Mouse (Mus musculus) stomach, embryonic 14.5 days (tissue): ENCODE data around the gene Defb47. TPM values are rescaled to one million over a fixed set of nuclear protein-coding genes. Genes with fewer than 3 reads are reported as not detected.

Source experiments
- ATAC-seq: fragments of 200-750 bp; cut with Nextera tagmentation; 2 replicates; pipeline ENCODE4 v1.8.0; 2017; ENCODE audit warnings: low read depth, moderate TSS enrichment; ENCODE audit not compliant: insufficient number of reproducible peaks, insufficient read depth, low FRiP score
- H3K27ac ChIP-seq: fragments of 300-500 bp; sonication (generic); 2 replicates; pipeline ENCODE4 v1.5.1; 2014; ENCODE audit warnings: mild to moderate bottlenecking, low read length, moderate library complexity, mixed read lengths
- H3K27me3 ChIP-seq: fragments of 300-500 bp; sonication (generic); 2 replicates; pipeline ENCODE4 v1.6.1; 2014; ENCODE audit warnings: low read length, control low read depth, mixed read lengths; ENCODE audit not compliant: control insufficient read depth, insufficient read depth
- H3K36me3 ChIP-seq: fragments of 300-500 bp; sonication (generic); 2 replicates; pipeline ENCODE4 v1.6.1; 2014; ENCODE audit warnings: mild to moderate bottlenecking, control low read depth, low read length, moderate library complexity, mixed read lengths; ENCODE audit not compliant: control insufficient read depth, insufficient read depth
- H3K4me1 ChIP-seq: fragments of 300-500 bp; sonication (generic); 2 replicates; pipeline ENCODE4 v1.6.1; 2014; ENCODE audit warnings: low read length, control low read depth, mixed read lengths; ENCODE audit not compliant: control insufficient read depth, insufficient read depth
- H3K4me2 ChIP-seq: fragments of 300-500 bp; sonication (generic); replicated peaks from 2 replicates; pipeline ENCODE4 v1.6.1; 2014; ENCODE audit warnings: low read depth, low read length, control low read depth
- H3K4me3 ChIP-seq: fragments of 300-500 bp; sonication (generic); 2 replicates; pipeline ENCODE4 v1.5.1; 2014; ENCODE audit warnings: low read depth, low read length, control low read depth
- H3K9ac ChIP-seq: fragments of 300-500 bp; sonication (generic); replicated peaks from 2 replicates; pipeline ENCODE4 v1.6.1; 2014; ENCODE audit warnings: low read depth, mild to moderate bottlenecking, control low read depth, low read length, moderate library complexity, mixed read lengths
- H3K9me3 ChIP-seq: fragments of 300-500 bp; sonication (generic); 2 replicates; pipeline ENCODE4 v1.6.1; 2016; ENCODE audit warnings: low read depth, low read length, control low read depth; ENCODE audit not compliant: control insufficient read depth
- WGBS: fragments of 180-500 bp; shearing (Covaris S2); extraction: QIAGEN DNeasy Blood & Tissue Kit; methylation state at CpG from one replicate; pipeline ENCODE4 v1.1.7; 2014; 5-methylcytosine and 5-hydroxymethylcytosine counted together
- polyA plus RNA-seq: library from polyadenylated mRNA; unstranded; fragments of >200 nt; fragmentation: Nextera tagmentation; extraction: Ambion mirVana; gene quantifications from 2 replicates; pipeline ENCODE4 v1.2.1, GENCODE M21; 2014

Gene Defb47
- polyA plus RNA-seq, 1 experiment from 2014 or later = not detected

DNA sequence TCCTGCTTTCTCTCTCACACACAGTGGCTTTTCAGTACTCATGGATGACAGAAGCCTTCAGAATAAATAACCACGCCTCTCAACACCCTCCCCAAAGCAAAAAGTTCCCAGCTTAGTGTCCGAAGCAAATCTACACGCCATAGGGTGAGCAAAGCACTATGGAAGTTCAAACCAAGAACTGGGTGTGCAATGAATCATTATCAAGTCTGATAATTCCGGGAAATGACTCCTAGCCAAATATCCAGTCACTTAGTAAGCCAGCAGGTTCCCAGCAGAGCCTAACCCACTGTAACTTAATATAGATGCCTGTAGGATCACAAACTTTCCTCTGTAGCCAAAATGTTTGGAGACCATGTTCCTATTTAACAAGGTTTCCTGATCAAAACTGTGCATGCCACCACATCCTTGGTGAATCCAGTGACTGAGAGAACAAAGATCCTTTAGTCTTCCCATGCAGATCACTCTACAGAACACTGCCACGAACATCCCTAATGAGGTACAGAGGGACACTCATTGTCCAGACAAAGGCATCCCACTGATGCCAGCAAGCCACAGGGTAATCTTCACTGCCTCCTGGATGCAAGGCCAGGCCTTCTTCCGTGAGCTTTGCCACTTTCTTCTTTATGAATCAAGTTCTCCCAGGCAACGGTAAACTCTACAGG is 5.9 kb upstream of the Defb47 start:
- Histone ChIP-seq H3K27me3 (no peaks in the 10 kb centered on the region), H3K9ac (no peak overlapping the region), H3K4me2 (no peak overlapping the region), H3K9me3 (no peaks in the 10 kb centered on the region), H3K36me3 (no peaks in the 10 kb centered on the region), H3K4me1 (no peaks in the 10 kb centered on the region), H3K4me3 (no peak overlapping the region), H3K27ac (no peak overlapping the region)
- ATAC-seq = no peak
- 72% methylated on average over 7 of the region's 7 CpGs for WGBS

DNA sequence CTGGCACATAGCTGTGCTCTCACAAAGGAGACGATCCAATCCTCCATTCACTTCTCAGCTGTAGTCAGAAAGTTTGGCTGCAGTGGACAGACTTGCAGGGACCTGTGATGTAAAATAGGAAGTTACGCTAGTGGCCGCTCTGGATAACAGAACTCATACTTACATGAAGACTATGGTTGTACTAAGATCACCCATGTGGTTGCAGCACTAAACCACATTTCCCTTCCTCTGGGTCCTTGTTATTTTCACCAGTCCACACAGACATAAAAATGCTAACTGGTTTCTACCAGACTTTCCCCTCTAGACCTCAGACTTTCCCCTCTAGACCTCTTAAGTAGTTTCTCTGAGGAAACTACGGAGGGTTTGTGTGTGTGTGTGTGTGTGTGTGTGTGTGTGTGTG is 1.1 kb downstream of the Defb47 start:
- no peak overlapping the region for H3K27ac ChIP-seq
- 90% methylated on average over 4 of the region's 4 CpGs for whole genome bisulfite sequencing
- ATAC-seq = no peak

DNA sequence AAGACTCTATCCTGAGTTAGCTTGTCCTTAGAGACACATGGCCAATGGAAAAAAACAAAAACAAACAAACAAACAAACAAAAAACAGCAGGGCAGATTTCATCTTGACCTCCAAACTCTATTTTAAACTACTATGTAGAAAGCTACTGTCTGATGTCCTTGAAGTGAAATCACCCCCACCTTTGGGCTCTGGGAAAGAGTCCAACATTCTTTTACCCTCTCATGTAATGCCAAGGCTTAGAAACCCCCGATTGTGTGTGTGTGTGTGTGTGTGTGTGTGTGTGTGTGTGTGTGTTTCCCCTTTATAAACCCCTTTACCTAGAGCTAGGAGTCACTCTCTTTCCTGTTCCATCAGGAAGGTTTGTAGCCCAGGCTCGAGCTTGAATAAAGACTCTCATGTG is 4.7 kb downstream of the Defb47 start:
- Histone ChIP-seq H3K9ac (no peak overlapping the region), H3K4me1 (no peaks in the 10 kb centered on the region), H3K36me3 (no peaks in the 10 kb centered on the region), H3K4me2 (no peak overlapping the region), H3K9me3 (no peaks in the 10 kb centered on the region), H3K27ac (no peak overlapping the region), H3K27me3 (no peaks in the 10 kb centered on the region), H3K4me3 (no peak overlapping the region)
- ATAC-seq = no peak
- WGBS = 60% methylated on average over 2 of the region's 2 CpGs

More for the DNA sequence above, 1.1 kb downstream of the Defb47 start:
- Histone ChIP-seq H3K9ac (no peak overlapping the region), H3K4me1 (no peaks in the 10 kb centered on the region), H3K9me3 (no peaks in the 10 kb centered on the region), H3K27me3 (no peaks in the 10 kb centered on the region), H3K4me2 (no peak overlapping the region), H3K4me3 (no peak overlapping the region), H3K36me3 (no peaks in the 10 kb centered on the region)

DNA sequence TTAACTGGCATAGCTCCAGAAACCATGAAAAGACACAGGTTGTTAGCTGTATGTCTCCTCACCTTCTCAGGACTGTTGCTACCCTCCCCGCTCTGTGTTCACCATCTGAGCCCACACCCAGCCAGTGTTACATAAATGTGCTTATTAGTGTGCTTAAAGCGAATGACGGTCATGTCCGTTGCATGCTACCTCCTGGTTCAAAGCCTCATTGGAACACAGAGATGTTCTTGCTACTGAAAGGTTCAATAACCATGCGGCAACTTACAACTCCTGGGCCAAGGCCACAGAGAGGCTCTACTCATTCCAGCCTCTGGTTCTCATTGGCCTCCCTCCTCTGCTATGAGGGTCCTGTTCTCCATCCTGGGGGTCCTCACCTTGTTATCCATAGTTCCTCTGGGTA is 13.6 kb downstream of the Defb47 start, which contains the start of gene Defb43:
TSS of gene Defb43 (plus strand) at position 301 of the 400 bp plus-strand sequence.
- Histone ChIP-seq H3K9me3 (no peaks in the 10 kb centered on the region), H3K9ac (no peak within 1 kb of the TSS), H3K36me3 (no peaks in the 10 kb centered on the region), H3K27me3 (no peaks in the 10 kb centered on the region), H3K4me1 (no peaks in the 10 kb centered on the region), H3K4me2 (no peak within 1 kb of the TSS), H3K27ac (no peak within 1 kb of the TSS), H3K4me3 (no peak within 1 kb of the TSS)
- WGBS = 92% methylated on average over 5 of the region's 5 CpGs
- ATAC-seq = no peak

DNA sequence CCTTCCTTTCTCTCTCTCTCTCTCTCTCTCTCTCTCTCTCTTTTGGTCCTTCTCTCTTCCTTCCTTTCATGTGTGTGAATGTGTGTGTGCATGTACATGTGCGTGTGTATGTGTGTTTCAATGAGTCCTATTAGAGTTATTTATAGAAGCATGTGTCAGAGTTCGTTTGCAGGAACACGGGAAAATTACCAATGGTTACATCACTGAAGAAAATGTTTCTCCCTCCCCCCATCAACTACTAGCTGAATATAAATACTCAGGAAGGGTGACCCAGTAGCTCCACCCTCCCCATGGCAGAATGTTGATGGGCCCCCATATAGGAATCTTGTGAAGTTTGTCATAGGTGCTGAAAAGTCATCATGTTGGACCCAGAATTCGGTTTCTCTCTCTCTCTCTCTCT is 15.2 kb downstream of the Defb47 start:
- Histone ChIP-seq H3K36me3 (no peaks in the 10 kb centered on the region), H3K9ac (no peak overlapping the region), H3K9me3 (no peaks in the 10 kb centered on the region), H3K4me2 (no peak overlapping the region), H3K27ac (no peak overlapping the region), H3K4me3 (no peak overlapping the region), H3K27me3 (no peaks in the 10 kb centered on the region), H3K4me1 (no peaks in the 10 kb centered on the region)
- 68% methylated on average over 4 of the region's 4 CpGs for whole genome bisulfite sequencing
- no peak for ATAC-seq

DNA sequence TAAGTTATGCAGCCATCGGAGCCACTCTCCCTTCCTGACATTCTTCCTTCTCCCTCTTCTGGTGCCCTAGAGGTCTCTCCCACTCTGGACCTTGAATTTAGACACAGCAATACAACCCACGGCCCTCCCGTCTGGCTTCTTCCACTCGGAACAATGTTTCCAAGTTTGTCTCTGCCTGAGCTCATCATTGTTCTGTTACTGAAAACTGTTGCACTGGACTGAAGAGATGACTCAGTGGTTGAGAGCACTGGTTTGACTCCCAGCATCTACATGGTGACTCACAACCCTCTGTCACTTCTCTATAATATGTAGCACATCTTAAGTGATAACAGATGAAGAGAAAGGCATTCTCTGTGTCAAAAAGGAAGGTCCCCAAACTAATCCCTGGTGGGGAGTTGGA is 16.8 kb downstream of the Defb47 start:
- no peak overlapping the region for H3K4me2 ChIP-seq
- no peak overlapping the region for H3K27ac ChIP-seq
- WGBS = 91% methylated on average over 4 of the region's 4 CpGs
- H3K9ac ChIP-seq = no peak overlapping the region
- no peak overlapping the region for H3K4me3 ChIP-seq
- no peaks in the 10 kb centered on the region for H3K9me3 ChIP-seq
- H3K4me1 ChIP-seq = no peaks in the 10 kb centered on the region
- no peak for ATAC-seq
- H3K27me3 ChIP-seq = no peaks in the 10 kb centered on the region
- H3K36me3 ChIP-seq = no peaks in the 10 kb centered on the region

DNA sequence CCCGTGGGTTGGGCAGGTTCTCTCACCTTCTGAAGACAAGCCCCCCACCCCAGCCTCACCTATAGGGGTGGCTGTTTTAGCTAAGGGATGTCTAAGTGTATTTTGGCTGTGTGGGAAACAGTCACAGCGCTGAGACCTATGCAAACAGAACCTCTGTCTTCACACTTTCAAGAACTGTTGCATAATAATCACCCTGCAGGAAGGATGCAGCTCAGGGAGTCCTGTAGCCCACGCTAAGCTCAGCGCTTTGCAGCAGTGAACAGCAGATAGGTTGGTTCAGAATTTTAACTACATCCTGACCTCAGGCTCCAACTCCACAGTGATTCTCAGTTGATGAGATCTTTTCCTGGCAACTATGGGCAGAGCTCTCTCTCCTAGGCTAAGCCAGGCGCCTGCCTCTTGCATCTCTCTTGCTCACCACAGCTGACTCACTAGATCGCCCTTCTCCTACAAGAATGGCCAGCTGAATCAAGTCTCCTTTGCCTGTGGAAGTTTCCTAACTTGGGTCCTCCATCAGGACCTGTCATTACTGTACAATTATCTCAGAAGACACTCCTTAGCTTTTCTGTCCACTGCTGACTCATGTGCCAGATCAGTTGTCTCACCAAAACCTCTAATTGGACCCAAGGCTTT is 22.8 kb downstream of the Defb47 start:
- WGBS = 54% methylated on average over 6 of the region's 6 CpGs
- Histone ChIP-seq H3K27ac (no peak overlapping the region), H3K4me3 (no peak overlapping the region), H3K27me3 (no peaks in the 10 kb centered on the region), H3K36me3 (no peaks in the 10 kb centered on the region), H3K4me2 (no peak overlapping the region), H3K4me1 (no peaks in the 10 kb centered on the region), H3K9ac (no peak overlapping the region), H3K9me3 (no peaks in the 10 kb centered on the region)
- ATAC-seq = no peak

DNA sequence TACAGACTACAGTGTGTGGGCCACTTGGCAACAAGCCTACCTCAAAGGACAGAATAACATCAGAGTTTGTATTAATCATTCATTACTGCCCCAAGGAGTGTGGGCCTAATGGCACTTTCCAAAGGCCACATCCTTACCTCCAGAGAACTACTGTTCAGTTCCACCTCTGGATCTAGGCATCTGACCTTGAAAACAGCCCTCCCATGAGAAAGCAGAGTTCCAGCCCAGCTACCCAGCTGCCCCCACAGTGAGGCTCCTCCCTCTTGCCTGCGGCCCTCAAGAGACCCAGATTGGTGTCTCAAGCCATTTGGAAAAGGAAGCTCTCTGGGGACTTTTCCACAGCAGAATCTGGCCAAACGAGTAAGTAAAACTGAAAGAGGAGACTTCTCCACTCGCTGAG is 48.8 kb downstream of the Defb47 start, which contains the start of gene Defb42:
TSS of gene Defb42 (plus strand) at position 301 of the 400 bp plus-strand sequence.
- Histone ChIP-seq H3K4me3 (no peak within 1 kb of the TSS), H3K36me3 (no peaks in the 10 kb centered on the region)

More for the DNA sequence above, 48.8 kb downstream of the Defb47 start, which contains the start of gene Defb42:
- Histone ChIP-seq H3K9me3 (no peaks in the 10 kb centered on the region), H3K4me1 (no peaks in the 10 kb centered on the region), H3K27me3 (no peaks in the 10 kb centered on the region), H3K27ac (no peak within 1 kb of the TSS), H3K9ac (no peak within 1 kb of the TSS), H3K4me2 (no peak within 1 kb of the TSS)
- 74% methylated on average over 3 of the region's 3 CpGs for WGBS
- ATAC-seq = no peak
